Mouse (Mus musculus): Measurements from ENCODE around the gene Cdkal1. TPM values are rescaled to one million over a fixed set of nuclear protein-coding genes. Genes with fewer than 3 reads are reported as not detected.
A peak's percentile ranks its signal among the peaks of the same experiment; 100 is the strongest.

Cdkal1 gene
- polyA plus RNA-seq, 1 experiment from 2014 or later, result 14.7 TPM

GRCm38 (mm10) chr13:29773563-29773962 is 81.9 kb downstream of the Cdkal1 start:
- Histone ChIP-seq H3K4me1 (replicated peaks; ENCODE audit: control insufficient read depth, insufficient read depth) (peaks cover 8% of the 10 kb centered on the region), H3K4me3 (ENCODE audit: low read depth, low read length) (no peak overlapping the region), H3K27ac (replicated peaks) (peak overlapping the region; percentile 41; the same call in 1 of the 2 replicates), H3K36me3 (ENCODE audit: control insufficient read depth, insufficient read depth, low read length) (no peaks in the 10 kb centered on the region), H3K4me2 (replicated peaks; ENCODE audit: low read depth) (no peak overlapping the region), H3K27me3 (ENCODE audit: control insufficient read depth, insufficient read depth, low read length) (no peaks in the 10 kb centered on the region), H3K9ac (ENCODE audit: low read length) (no peak overlapping the region), H3K9me3 (ENCODE audit: control insufficient read depth, low read length) (no peaks in the 10 kb centered on the region)
- DNase-seq (ENCODE audit: low spot score) (no peak), ATAC-seq (ENCODE audit: low FRiP score, low TSS enrichment) (no peak)
- TF ChIP-seq EP300 (optimal IDR thresholded peaks at IDR 0.05) (no peak), CTCF (IDR thresholded peaks at IDR 0.05; ENCODE audit: low read depth) (no peak)
- WGBS, result 21% methylated on average over 6 of the region's 6 CpGs

- TF ChIP-seq EP300 (optimal IDR thresholded peaks at IDR 0.05) (no peak), CTCF (IDR thresholded peaks at IDR 0.05; ENCODE audit: low read depth) (no peak)
- DNase-seq (ENCODE audit: low spot score) (no peak), ATAC-seq (ENCODE audit: low FRiP score, low TSS enrichment) (no peak)
- no peaks in the 10 kb centered on the region for H3K27me3 ChIP-seq (ENCODE audit: control insufficient read depth, insufficient read depth, low read length)
- no peaks in the 10 kb centered on the region for H3K9me3 ChIP-seq (ENCODE audit: control insufficient read depth, low read length)
- 47% methylated on average over 3 of the region's 3 CpGs for WGBS
- no peaks in the 10 kb centered on the region for H3K36me3 ChIP-seq (ENCODE audit: control insufficient read depth, insufficient read depth, low read length)
- no peak overlapping the region for H3K27ac ChIP-seq (replicated peaks)
- peaks cover 11% of the 10 kb centered on the region for H3K4me1 ChIP-seq (replicated peaks; ENCODE audit: control insufficient read depth, insufficient read depth)
- H3K4me2 ChIP-seq (replicated peaks; ENCODE audit: low read depth), result no peak overlapping the region
- no peak overlapping the region for H3K9ac ChIP-seq (ENCODE audit: low read length)
- no peak overlapping the region for H3K4me3 ChIP-seq (ENCODE audit: low read depth, low read length)
Measured at GRCm38 (mm10) chr13:29772970-29773369, 82.5 kb downstream of the Cdkal1 start.

GRCm38 (mm10) chr13:29769647-29770436 is 85.6 kb downstream of the Cdkal1 start:
- ATAC-seq (ENCODE audit: low FRiP score, low TSS enrichment) (peak; percentile 88), DNase-seq (ENCODE audit: low spot score) (peak; percentile 73)
- Histone ChIP-seq H3K27me3 (ENCODE audit: control insufficient read depth, insufficient read depth, low read length) (no peaks in the 10 kb centered on the region), H3K4me3 (ENCODE audit: low read depth, low read length) (no peak overlapping the region; the same call in 1 of the 2 replicates), H3K27ac (replicated peaks) (peak overlapping the region; percentile 56), H3K9ac (ENCODE audit: low read length) (no peak overlapping the region), H3K4me2 (replicated peaks; ENCODE audit: low read depth) (peak overlapping the region; percentile 31), H3K4me1 (replicated peaks; ENCODE audit: control insufficient read depth, insufficient read depth) (peaks cover 11% of the 10 kb centered on the region), H3K9me3 (ENCODE audit: control insufficient read depth, low read length) (no peaks in the 10 kb centered on the region), H3K36me3 (ENCODE audit: control insufficient read depth, insufficient read depth, low read length) (no peaks in the 10 kb centered on the region)
- TF ChIP-seq EP300 (optimal IDR thresholded peaks at IDR 0.05), result no peak
- no peak for TF ChIP-seq CTCF (IDR thresholded peaks at IDR 0.05; ENCODE audit: low read depth)
- WGBS, result 12% methylated on average over 12 of the region's 12 CpGs

GRCm38 (mm10) chr13:29768104-29768503 is 87.4 kb downstream of the Cdkal1 start:
- Histone ChIP-seq H3K4me3 (ENCODE audit: low read depth, low read length) (no peak overlapping the region), H3K4me2 (replicated peaks; ENCODE audit: low read depth) (no peak overlapping the region), H3K9ac (ENCODE audit: low read length) (no peak overlapping the region), H3K36me3 (ENCODE audit: control insufficient read depth, insufficient read depth, low read length) (no peaks in the 10 kb centered on the region), H3K9me3 (ENCODE audit: control insufficient read depth, low read length) (no peaks in the 10 kb centered on the region), H3K27ac (replicated peaks) (0 out of 2 replicates have a peak overlapping the region, but pooled peaks have one; percentile 4), H3K27me3 (ENCODE audit: control insufficient read depth, insufficient read depth, low read length) (no peaks in the 10 kb centered on the region), H3K4me1 (replicated peaks; ENCODE audit: control insufficient read depth, insufficient read depth) (peaks cover 11% of the 10 kb centered on the region)
- ATAC-seq (ENCODE audit: low FRiP score, low TSS enrichment) (no peak), DNase-seq (ENCODE audit: low spot score) (no peak)
- WGBS, result 70% methylated on average over 1 of the region's 1 CpGs
- TF ChIP-seq CTCF (IDR thresholded peaks at IDR 0.05; ENCODE audit: low read depth) (no peak), EP300 (optimal IDR thresholded peaks at IDR 0.05) (no peak)

GRCm38 (mm10) chr13:29767587-29767986 is 87.9 kb downstream of the Cdkal1 start:
- ATAC-seq (ENCODE audit: low FRiP score, low TSS enrichment) (no peak), DNase-seq (ENCODE audit: low spot score) (no peak)
- TF ChIP-seq EP300 (optimal IDR thresholded peaks at IDR 0.05) (no peak), CTCF (IDR thresholded peaks at IDR 0.05; ENCODE audit: low read depth) (no peak)
- H3K9ac ChIP-seq (ENCODE audit: low read length), result no peak overlapping the region
- peaks cover 11% of the 10 kb centered on the region for H3K4me1 ChIP-seq (replicated peaks; ENCODE audit: control insufficient read depth, insufficient read depth)
- 60% methylated on average over 4 of the region's 4 CpGs for WGBS
- no peaks in the 10 kb centered on the region for H3K27me3 ChIP-seq (ENCODE audit: control insufficient read depth, insufficient read depth, low read length)
- no peak overlapping the region for H3K4me2 ChIP-seq (replicated peaks; ENCODE audit: low read depth)
- H3K36me3 ChIP-seq (ENCODE audit: control insufficient read depth, insufficient read depth, low read length), result no peaks in the 10 kb centered on the region
- no peak overlapping the region for H3K27ac ChIP-seq (replicated peaks)
- H3K4me3 ChIP-seq (ENCODE audit: low read depth, low read length), result no peak overlapping the region
- H3K9me3 ChIP-seq (ENCODE audit: control insufficient read depth, low read length), result no peaks in the 10 kb centered on the region

GRCm38 (mm10) chr13:29766377-29766776 is 89.1 kb downstream of the Cdkal1 start:
- no peaks in the 10 kb centered on the region for H3K9me3 ChIP-seq (ENCODE audit: control insufficient read depth, low read length)
- no peak overlapping the region for H3K4me2 ChIP-seq (replicated peaks; ENCODE audit: low read depth)
- peaks cover 11% of the 10 kb centered on the region for H3K4me1 ChIP-seq (replicated peaks; ENCODE audit: control insufficient read depth, insufficient read depth)
- no peaks in the 10 kb centered on the region for H3K36me3 ChIP-seq (ENCODE audit: control insufficient read depth, insufficient read depth, low read length)
- WGBS, result 61% methylated on average over 8 of the region's 8 CpGs
- ATAC-seq (ENCODE audit: low FRiP score, low TSS enrichment) (no peak), DNase-seq (ENCODE audit: low spot score) (no peak)
- no peak overlapping the region for H3K9ac ChIP-seq (ENCODE audit: low read length)
- H3K27me3 ChIP-seq (ENCODE audit: control insufficient read depth, insufficient read depth, low read length), result no peaks in the 10 kb centered on the region
- H3K27ac ChIP-seq (replicated peaks), result 0 out of 2 replicates have a peak overlapping the region, but pooled peaks have one; percentile 45
- TF ChIP-seq EP300 (optimal IDR thresholded peaks at IDR 0.05), result no peak
- TF ChIP-seq CTCF (IDR thresholded peaks at IDR 0.05; ENCODE audit: low read depth), result no peak
- H3K4me3 ChIP-seq (ENCODE audit: low read depth, low read length), result no peak overlapping the region
